Mouse (Mus musculus): ENCODE measurements around the gene Upk3bl. TPM values are rescaled to one million over a fixed set of nuclear protein-coding genes. Genes with fewer than 3 reads are reported as not detected.

The Upk3bl gene
- polyA plus RNA-seq, 1 experiment from 2014 or later: 0.50 TPM

GRCm38 (mm10) chr5:136073051-136073450, 18.8 kb downstream of the Upk3bl start:
- H3K36me3 ChIP-seq: no peaks in the 10 kb centered on the region
- peaks cover 7% of the 10 kb centered on the region; the same call in 1 of the 2 replicates for H3K4me1 ChIP-seq (replicated peaks)
- no peak overlapping the region for H3K9ac ChIP-seq
- H3K4me2 ChIP-seq: no peak overlapping the region
- no peak for ATAC-seq (ENCODE audit: insufficient number of reproducible peaks, low FRiP score)
- 62% methylated on average over 6 of the region's 6 CpGs for WGBS
- no peak overlapping the region for H3K27ac ChIP-seq (ENCODE audit: poor library complexity, severe bottlenecking)
- H3K9me3 ChIP-seq (replicated peaks): no peaks in the 10 kb centered on the region
- peaks cover 3% of the 10 kb centered on the region; the same call in 1 of the 2 replicates for H3K27me3 ChIP-seq (replicated peaks)
- H3K4me3 ChIP-seq: no peak overlapping the region

GRCm38 (mm10) chr5:136073526-136073925, 19.2 kb downstream of the Upk3bl start:
- no peak overlapping the region for H3K4me3 ChIP-seq
- H3K9ac ChIP-seq: no peak overlapping the region
- ATAC-seq (ENCODE audit: insufficient number of reproducible peaks, low FRiP score): no peak
- H3K4me1 ChIP-seq (replicated peaks): peaks cover 7% of the 10 kb centered on the region; the same call in 1 of the 2 replicates
- H3K9me3 ChIP-seq (replicated peaks): no peaks in the 10 kb centered on the region
- H3K27me3 ChIP-seq (replicated peaks): peaks cover 3% of the 10 kb centered on the region; the same call in 1 of the 2 replicates
- H3K4me2 ChIP-seq: no peak overlapping the region
- H3K36me3 ChIP-seq: no peaks in the 10 kb centered on the region
- no peak overlapping the region for H3K27ac ChIP-seq (ENCODE audit: poor library complexity, severe bottlenecking)
- 58% methylated on average over 11 of the region's 11 CpGs for WGBS

GRCm38 (mm10) chr5:136075076-136075475, 20.8 kb downstream of the Upk3bl start:
- H3K4me3 ChIP-seq: no peak overlapping the region
- ATAC-seq (ENCODE audit: insufficient number of reproducible peaks, low FRiP score): no peak
- H3K9me3 ChIP-seq (replicated peaks): no peaks in the 10 kb centered on the region
- H3K27ac ChIP-seq (ENCODE audit: poor library complexity, severe bottlenecking): no peak overlapping the region
- H3K36me3 ChIP-seq: no peaks in the 10 kb centered on the region
- 71% methylated on average over 5 of the region's 5 CpGs for WGBS
- peaks cover 3% of the 10 kb centered on the region; the same call in 1 of the 2 replicates for H3K27me3 ChIP-seq (replicated peaks)
- no peak overlapping the region for H3K9ac ChIP-seq
- H3K4me1 ChIP-seq (replicated peaks): peaks cover 7% of the 10 kb centered on the region; the same call in 1 of the 2 replicates
- H3K4me2 ChIP-seq: no peak overlapping the region

- H3K4me3 ChIP-seq: no peak overlapping the region
- H3K4me2 ChIP-seq: no peak overlapping the region
- WGBS: 42% methylated on average over 7 of the region's 7 CpGs
- no peaks in the 10 kb centered on the region for H3K36me3 ChIP-seq
- H3K9me3 ChIP-seq (replicated peaks): no peaks in the 10 kb centered on the region
- peaks cover 7% of the 10 kb centered on the region; the same call in 1 of the 2 replicates for H3K4me1 ChIP-seq (replicated peaks)
- ATAC-seq (ENCODE audit: insufficient number of reproducible peaks, low FRiP score): no peak
- H3K9ac ChIP-seq: no peak overlapping the region
- no peak overlapping the region for H3K27ac ChIP-seq (ENCODE audit: poor library complexity, severe bottlenecking)
- no peaks in the 10 kb centered on the region for H3K27me3 ChIP-seq (replicated peaks)
Observed at GRCm38 (mm10) chr5:136076284-136076683, 22.0 kb downstream of the Upk3bl start.

- Histone ChIP-seq H3K4me2 (no peak overlapping the region), H3K27me3 (replicated peaks) (no peaks in the 10 kb centered on the region), H3K4me3 (no peak overlapping the region), H3K9me3 (replicated peaks) (no peaks in the 10 kb centered on the region), H3K27ac (ENCODE audit: poor library complexity, severe bottlenecking) (no peak overlapping the region), H3K9ac (no peak overlapping the region), H3K4me1 (replicated peaks) (peaks cover 7% of the 10 kb centered on the region; the same call in 1 of the 2 replicates), H3K36me3 (no peaks in the 10 kb centered on the region)
- WGBS: 73% methylated on average over 9 of the region's 9 CpGs
- no peak for ATAC-seq (ENCODE audit: insufficient number of reproducible peaks, low FRiP score)
Observed at GRCm38 (mm10) chr5:136077001-136077550, 22.8 kb downstream of the Upk3bl start.

- no peak overlapping the region for H3K4me2 ChIP-seq
- no peaks in the 10 kb centered on the region for H3K36me3 ChIP-seq
- no peaks in the 10 kb centered on the region for H3K27me3 ChIP-seq (replicated peaks)
- H3K9ac ChIP-seq: no peak overlapping the region
- no peak overlapping the region for H3K27ac ChIP-seq (ENCODE audit: poor library complexity, severe bottlenecking)
- ATAC-seq (ENCODE audit: insufficient number of reproducible peaks, low FRiP score): no peak
- no peaks in the 10 kb centered on the region; the same call in 1 of the 2 replicates for H3K9me3 ChIP-seq (replicated peaks)
- H3K4me3 ChIP-seq: no peak overlapping the region
- H3K4me1 ChIP-seq (replicated peaks): peaks cover 7% of the 10 kb centered on the region
- whole genome bisulfite sequencing: 85% methylated on average over 5 of the region's 5 CpGs
Observed at GRCm38 (mm10) chr5:136078136-136078535, 23.8 kb downstream of the Upk3bl start.

GRCm38 (mm10) chr5:136082345-136082744, 28.1 kb downstream of the Upk3bl start:
- Histone ChIP-seq H3K27me3 (replicated peaks) (peaks cover 32% of the 10 kb centered on the region), H3K36me3 (no peaks in the 10 kb centered on the region), H3K9me3 (replicated peaks) (no peaks in the 10 kb centered on the region; the same call in 1 of the 2 replicates), H3K27ac (ENCODE audit: poor library complexity, severe bottlenecking) (no peak overlapping the region), H3K4me2 (no peak overlapping the region), H3K4me1 (replicated peaks) (peaks cover 15% of the 10 kb centered on the region), H3K9ac (no peak overlapping the region), H3K4me3 (no peak overlapping the region)
- WGBS: 77% methylated on average over 4 of the region's 4 CpGs
- ATAC-seq (ENCODE audit: insufficient number of reproducible peaks, low FRiP score): no peak

GRCm38 (mm10) chr5:136083669-136084107, 29.4 kb downstream of the Upk3bl start, which contains the start of gene Rasa4:
Gene Rasa4, plus strand, starts transcription at chr5:136083916.
- WGBS: under 1% methylated on average over 22 of the region's 28 CpGs
- H3K27me3 ChIP-seq (replicated peaks): peaks cover 41% of the 10 kb centered on the region
- ATAC-seq (ENCODE audit: insufficient number of reproducible peaks, low FRiP score): peak; percentile 95
- H3K27ac ChIP-seq (ENCODE audit: poor library complexity, severe bottlenecking): no peak within 1 kb of the TSS
- H3K9ac ChIP-seq: peak within 1 kb of the TSS; percentile 50
- no peaks in the 10 kb centered on the region for H3K36me3 ChIP-seq
- H3K4me2 ChIP-seq: peak within 1 kb of the TSS; percentile 84
- peaks cover 15% of the 10 kb centered on the region for H3K4me1 ChIP-seq (replicated peaks)
- peak within 1 kb of the TSS; percentile 48 for H3K4me3 ChIP-seq
- no peaks in the 10 kb centered on the region; the same call in 1 of the 2 replicates for H3K9me3 ChIP-seq (replicated peaks)

GRCm38 (mm10) chr5:136084144-136084881, 30.0 kb downstream of the Upk3bl start:
- no peaks in the 10 kb centered on the region; the same call in 1 of the 2 replicates for H3K9me3 ChIP-seq (replicated peaks)
- peaks cover 47% of the 10 kb centered on the region for H3K27me3 ChIP-seq (replicated peaks)
- ATAC-seq (ENCODE audit: insufficient number of reproducible peaks, low FRiP score): peak; percentile 17; the same call in 1 of the 2 replicates
- peak overlapping the region; percentile 84 for H3K4me2 ChIP-seq
- peaks cover 15% of the 10 kb centered on the region for H3K4me1 ChIP-seq (replicated peaks)
- H3K36me3 ChIP-seq: no peaks in the 10 kb centered on the region
- H3K9ac ChIP-seq: peak overlapping the region; percentile 50
- no peak overlapping the region for H3K27ac ChIP-seq (ENCODE audit: poor library complexity, severe bottlenecking)
- H3K4me3 ChIP-seq: peak overlapping the region; percentile 48
- WGBS: 2% methylated on average over 23 of the region's 23 CpGs

- H3K27ac ChIP-seq (ENCODE audit: poor library complexity, severe bottlenecking): no peak overlapping the region
- H3K4me1 ChIP-seq (replicated peaks): peaks cover 15% of the 10 kb centered on the region
- no peak for ATAC-seq (ENCODE audit: insufficient number of reproducible peaks, low FRiP score)
- H3K9me3 ChIP-seq (replicated peaks): no peaks in the 10 kb centered on the region; the same call in 1 of the 2 replicates
- peak overlapping the region; percentile 48; the same call in 1 of the 2 replicates for H3K4me3 ChIP-seq
- 13% methylated on average over 21 of the region's 21 CpGs for WGBS
- no peaks in the 10 kb centered on the region for H3K36me3 ChIP-seq
- H3K4me2 ChIP-seq: peak overlapping the region; percentile 84
- peaks cover 52% of the 10 kb centered on the region for H3K27me3 ChIP-seq (replicated peaks)
- no peak overlapping the region for H3K9ac ChIP-seq
Observed at GRCm38 (mm10) chr5:136084891-136085651, 30.8 kb downstream of the Upk3bl start.

- 75% methylated on average over 8 of the region's 8 CpGs for WGBS
- H3K4me2 ChIP-seq: no peak overlapping the region
- no peak overlapping the region for H3K4me3 ChIP-seq
- peaks cover 15% of the 10 kb centered on the region for H3K4me1 ChIP-seq (replicated peaks)
- no peak overlapping the region for H3K27ac ChIP-seq (ENCODE audit: poor library complexity, severe bottlenecking)
- H3K9ac ChIP-seq: no peak overlapping the region
- no peaks in the 10 kb centered on the region; the same call in 1 of the 2 replicates for H3K9me3 ChIP-seq (replicated peaks)
- no peak for ATAC-seq (ENCODE audit: insufficient number of reproducible peaks, low FRiP score)
- H3K36me3 ChIP-seq: no peaks in the 10 kb centered on the region
- peaks cover 61% of the 10 kb centered on the region for H3K27me3 ChIP-seq (replicated peaks)
Observed at GRCm38 (mm10) chr5:136086290-136086689, 32.0 kb downstream of the Upk3bl start.
